Mouse (Mus musculus): Measurements from ENCODE around the gene Pipox.

Gene Pipox

GRCm38 (mm10) chr11:77847599-77848128 lies 46.2 kb downstream of the Pipox start:
- peak in 1 of 2 experiments; percentile 34 for DNase-seq

GRCm38 (mm10) chr11:77843906-77844200 lies 50.0 kb downstream of the Pipox start:
- DNase-seq = no peak

DNA sequence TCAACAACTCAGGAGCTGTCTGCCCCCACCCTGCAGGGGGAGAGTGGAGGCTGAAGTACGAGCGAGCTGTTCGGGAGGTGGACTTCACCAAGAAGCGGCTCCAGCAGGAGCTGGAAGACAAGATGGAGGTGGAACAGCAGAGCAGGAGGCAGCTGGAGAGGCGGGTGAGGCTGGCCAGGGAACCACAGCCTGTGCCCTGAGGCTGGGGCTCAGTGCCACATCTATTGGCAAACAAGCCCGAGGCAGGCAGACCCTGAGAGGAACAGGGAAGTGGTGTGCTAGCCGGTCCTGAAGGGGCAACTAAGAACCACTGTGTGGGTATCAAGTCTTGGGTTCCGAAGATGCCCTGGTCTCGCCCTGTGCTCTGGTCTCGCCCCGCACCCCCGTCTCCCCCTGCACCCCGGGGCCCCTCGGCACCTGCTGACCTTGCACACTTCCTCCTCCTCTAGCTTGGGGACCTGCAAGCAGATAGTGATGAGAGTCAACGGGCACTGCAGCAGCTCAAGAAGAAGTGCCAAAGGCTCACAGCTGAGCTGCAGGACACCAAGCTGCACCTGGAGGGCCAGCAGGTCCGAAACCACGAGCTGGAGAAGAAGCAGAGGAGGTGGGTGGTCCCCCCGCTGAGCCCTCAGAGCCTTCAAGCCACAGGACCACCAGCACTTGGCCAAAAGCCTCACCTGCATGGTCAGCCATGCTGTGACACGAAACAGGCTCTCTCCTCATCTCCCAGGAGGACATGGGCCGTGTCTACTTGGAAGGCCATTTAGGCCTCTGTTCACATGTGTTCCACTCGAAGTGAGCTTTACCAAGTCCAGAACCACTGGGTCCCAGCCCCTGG lies 50.6 kb downstream of the Pipox start:
- peak; percentile 45 to 49 for DNase-seq

GRCm38 (mm10) chr11:77840523-77841245 lies 53.2 kb downstream of the Pipox start:
- peak; percentile 87 to 94 for DNase-seq

GRCm38 (mm10) chr11:77837856-77838255 lies 56.0 kb downstream of the Pipox start:
- no peak for DNase-seq

DNA sequence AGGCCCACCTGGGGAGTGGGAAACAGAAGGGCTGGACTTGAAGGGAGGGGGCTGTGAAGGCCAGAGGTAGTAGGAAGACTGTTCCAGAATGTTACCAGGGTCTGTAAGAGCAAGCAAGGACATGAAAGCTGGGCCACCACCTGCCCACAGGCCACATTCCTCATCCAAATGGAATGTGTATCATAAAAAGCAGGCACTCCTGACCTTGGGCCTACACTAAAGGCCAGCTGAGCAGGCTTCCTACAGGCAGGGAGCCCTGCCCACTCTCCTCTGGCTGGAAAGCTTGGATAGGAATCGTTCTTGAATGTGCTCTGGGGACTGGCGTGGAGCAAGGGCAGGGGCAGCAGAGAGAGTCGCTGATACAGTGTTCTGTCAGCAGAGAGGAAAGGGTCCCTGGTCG lies 57.1 kb downstream of the Pipox start:
- DNase-seq = peak in 1 of 2 experiments; percentile 17

- DNase-seq = no peak
These were observed 57.6 kb downstream of the Pipox start for GRCm38 (mm10) chr11:77836290-77836689.

- no peak for DNase-seq
These were observed 58.8 kb downstream of the Pipox start for GRCm38 (mm10) chr11:77835109-77835508.

DNA sequence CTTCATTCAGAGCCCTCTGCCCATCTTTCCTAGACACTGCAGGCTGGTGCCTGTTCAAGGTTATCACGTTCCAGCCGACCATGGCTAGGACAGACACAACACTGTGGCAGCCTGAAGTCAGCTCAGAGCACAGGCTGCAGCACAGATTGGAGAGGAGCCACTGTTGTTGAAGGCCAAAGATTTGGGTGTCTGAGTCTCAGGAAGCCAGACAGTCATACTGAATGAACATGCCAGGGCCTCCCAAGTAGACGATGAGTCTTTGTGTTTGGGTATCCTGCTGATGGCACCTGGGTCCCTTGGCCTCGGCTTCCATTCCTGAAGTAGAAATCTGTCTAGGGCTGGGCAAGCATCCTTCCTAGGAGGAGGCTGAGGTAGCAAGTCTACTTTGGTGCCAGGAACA lies 61.4 kb downstream of the Pipox start:
- peak; percentile 56 to 64 for DNase-seq

DNA sequence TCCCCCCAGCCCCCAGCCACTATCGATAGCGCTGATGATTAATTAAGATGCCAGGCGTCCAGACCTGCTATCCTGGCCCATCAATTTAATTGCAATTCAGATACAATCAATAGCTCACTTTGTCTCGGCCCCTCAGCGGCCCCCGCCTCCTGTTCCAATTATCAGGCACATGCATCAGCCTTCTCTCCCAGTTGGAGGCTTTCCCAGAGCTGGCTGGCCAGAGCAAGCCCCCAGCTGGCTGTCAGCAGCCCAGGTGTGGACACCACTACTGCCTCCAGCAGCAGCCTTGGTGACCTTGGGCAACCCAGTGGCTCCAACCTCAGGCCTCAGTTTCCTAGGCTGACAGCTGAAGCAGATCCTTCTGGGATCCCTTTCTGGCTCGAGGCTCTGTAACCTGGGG lies 63.0 kb downstream of the Pipox start:
- DNase-seq = no peak

Measured in cerebellum, postnatal 14 days (tissue).